Mouse (Mus musculus): ENCODE measurements around the gene Sun2.
A peak's percentile ranks its signal among the peaks of the same experiment; 100 is the strongest.

Gene Sun2

DNA sequence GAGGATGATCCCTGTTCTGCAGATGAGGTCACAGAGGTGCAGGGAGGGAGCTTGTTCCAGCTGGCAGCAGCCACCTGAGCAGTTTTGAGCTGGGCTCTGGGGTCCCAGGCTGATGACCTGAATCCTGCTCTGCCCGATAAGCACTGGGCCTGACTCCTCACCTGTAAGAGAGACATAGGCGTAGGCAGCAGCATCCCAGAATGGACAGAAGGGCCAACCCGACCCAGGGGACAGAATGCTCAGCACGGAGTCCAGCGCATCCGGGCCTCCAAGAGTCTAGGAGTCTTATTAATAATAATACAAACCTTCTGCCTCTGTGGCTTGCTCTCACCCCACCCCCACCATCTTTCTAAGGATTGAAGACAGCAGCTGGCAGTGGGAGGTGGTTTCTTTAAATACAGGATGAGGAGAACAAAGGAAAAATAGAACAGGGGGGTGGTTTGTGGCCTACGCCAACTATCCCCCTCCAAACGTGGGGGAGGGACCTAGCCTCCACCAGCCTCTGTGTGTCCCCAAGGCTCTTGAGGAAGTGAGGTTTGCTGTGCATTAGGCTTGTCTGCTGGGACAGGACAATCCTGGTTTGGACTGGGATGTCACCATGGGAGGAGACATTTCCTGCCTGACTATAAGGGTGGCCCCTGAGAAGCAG, 13.8 kb upstream of the Sun2 start:
- DNase-seq (ENCODE audit: low spot score) = no peak

DNA sequence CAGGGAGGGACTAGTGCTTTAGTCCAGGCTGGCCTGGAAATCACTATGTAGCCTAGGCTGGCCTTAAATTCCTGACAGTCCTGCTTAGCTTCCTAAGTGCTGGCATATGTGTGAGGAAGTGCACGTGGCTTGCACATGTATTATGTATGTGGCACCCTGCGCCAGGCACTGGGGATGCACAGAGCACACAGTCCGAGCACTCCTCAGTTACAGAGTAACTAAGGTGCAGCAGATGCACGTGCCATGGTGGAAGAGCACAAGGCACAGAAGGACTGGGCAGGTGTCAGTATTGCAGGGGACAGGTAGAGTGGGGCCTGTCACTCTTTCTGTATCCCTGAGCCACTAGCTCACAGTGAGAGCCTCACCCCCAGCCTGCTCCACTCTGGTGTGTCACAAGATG, 12.8 kb upstream of the Sun2 start:
- DNase-seq (ENCODE audit: low spot score) = no peak

DNA sequence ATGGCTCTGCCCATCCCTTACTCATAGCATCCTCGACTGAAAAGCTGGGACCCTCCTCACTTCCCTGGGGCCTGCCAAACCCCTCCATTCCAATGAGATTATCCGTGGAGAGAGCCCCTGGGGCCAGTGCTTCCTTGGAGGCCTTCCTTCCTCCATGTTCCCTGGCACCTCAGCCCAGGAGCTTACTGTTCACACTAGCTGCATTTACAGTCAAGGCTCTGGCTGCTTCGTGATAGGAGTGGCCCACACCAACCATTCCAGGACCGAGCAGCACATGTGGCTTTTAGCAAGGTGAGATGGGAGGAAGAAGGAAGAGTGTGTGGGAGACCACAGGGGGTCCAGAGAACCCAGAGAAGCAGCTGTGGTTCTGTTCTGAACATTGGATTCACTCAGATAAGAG, 11.5 kb upstream of the Sun2 start:
- DNase-seq (ENCODE audit: low spot score) = no peak

DNA sequence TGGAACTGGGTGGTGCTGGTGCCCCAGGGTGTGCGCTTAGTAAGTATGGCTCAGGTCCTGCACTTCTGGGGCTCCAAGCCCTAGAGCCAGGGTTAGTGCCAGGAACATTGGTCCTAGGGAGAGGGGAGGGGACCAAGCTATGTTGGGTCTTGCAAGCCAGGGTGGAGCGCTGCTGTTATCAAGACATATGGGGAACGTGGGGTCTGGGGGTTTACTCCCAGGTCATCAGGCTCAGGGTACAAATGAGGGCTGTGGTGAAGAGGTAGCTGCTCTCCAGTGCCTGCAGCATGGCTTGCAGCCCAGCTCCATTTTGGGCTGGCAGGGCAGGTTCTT, 11.1 kb upstream of the Sun2 start:
- no peak for DNase-seq (ENCODE audit: low spot score)

DNA sequence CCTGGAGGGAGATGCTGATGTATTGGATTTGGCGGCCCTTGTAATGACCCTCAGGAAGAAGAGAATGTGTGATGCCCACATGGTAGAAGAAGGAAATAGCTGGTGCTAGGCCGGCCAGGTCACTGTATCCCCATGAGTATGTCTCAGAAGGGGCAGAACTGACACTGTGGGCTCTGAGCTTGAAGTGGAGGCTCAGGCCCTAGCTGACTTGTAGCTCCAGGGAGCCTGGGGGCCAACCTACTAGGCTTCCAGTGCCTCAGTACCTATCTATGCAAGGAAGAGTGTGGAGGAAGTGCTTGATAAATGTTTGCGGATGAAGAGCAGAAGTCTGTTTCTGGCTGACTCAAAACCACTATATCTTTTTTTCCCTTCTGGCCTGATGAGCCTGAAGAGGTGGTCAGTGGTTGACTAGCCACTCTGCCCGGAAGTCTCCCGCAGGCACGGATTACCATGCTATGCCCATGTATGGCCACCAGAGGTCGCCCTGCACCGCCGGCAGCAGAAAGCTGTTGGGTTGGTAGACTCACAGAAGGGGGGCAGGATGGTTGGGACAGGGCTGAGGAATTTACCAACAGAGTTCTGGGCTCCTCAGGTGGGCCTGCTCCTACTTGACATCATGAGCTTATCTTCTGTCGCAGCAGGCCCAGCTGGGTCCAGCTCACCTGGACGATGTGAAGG, 10.5 kb upstream of the Sun2 start:
- peak; percentile 77 for DNase-seq (ENCODE audit: low spot score)

DNA sequence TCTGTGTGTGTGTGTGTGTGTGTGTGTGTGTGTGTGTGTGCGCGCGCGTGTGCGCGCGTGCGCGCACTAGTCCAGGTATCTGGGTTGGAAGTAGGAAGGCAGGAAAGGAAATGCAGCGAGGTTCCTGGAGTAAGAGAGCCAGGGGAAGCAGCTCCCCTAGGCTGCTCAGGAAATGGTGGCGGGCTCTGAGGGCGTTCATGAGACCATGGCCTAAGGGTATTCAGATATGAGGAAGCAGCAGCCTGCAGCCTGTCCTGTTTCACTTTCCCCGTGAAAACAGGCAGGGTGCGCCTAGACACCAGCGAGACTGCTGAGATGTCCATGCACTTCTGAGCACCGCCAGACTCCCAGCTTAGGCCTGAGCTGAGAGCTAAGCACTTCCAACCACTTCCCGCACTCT, 9.4 kb upstream of the Sun2 start:
- DNase-seq (ENCODE audit: low spot score) = no peak

DNA sequence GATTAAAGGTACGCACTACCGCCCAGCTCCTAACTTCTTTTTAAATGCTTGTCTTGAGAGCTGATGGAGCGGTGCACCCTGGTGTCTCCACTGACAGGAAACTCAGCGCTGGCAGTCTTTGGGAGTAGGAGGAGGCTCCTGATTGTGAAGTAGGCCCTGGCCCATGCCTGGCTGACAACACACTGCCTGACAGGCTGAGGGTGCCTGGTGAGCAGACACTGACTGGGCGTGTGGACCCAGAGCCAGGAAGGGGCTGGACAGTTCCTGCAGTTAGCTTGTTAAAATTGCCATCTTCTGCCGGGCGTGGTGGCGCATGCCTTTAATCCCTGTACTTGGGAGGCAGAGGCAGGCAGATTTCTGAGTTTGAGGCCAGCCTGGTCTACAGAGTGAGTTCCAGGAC, 7.9 kb upstream of the Sun2 start:
- DNase-seq (ENCODE audit: low spot score) = no peak

DNA sequence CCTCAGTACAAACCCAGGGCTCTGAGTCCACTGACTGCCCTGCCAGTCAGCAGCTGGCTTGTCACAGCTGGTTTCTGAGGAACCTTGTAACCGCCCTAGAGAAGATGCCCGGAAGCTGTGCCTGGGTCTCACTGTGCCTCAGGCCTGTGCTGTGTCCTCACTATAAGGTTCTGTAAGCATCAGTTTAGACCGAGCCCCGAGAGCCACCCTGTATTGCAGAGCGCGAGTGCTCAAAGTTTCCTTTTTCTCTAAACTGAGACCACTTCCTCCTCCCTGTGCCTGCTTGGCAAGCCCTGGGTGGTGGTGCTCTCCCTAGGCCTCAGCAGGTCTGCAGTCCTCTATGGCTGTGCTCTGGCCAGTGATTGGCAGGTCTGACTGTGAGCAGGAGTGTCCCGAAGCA, 6.8 kb upstream of the Sun2 start:
- no peak for DNase-seq (ENCODE audit: low spot score)

DNA sequence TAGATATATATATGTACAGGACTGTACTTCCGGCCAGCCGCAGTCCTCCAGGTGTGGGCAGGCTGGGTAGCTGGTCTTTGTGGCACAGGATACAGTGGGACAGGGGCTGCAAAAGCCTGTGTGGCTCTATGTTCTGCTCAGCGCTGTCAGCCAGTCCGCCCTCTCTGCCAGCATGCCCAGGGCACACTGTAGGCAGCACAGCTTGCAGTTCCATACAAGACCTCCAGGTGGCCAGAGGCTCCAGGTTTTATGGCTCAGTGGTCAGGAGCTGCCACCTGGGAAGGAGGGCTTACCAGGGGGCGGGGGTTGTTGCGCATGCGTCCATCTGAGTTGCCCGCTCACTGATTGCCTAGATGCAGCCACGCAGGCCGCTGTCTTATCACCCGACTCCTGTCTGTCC, 5.7 kb upstream of the Sun2 start:
- no peak for DNase-seq (ENCODE audit: low spot score)

DNA sequence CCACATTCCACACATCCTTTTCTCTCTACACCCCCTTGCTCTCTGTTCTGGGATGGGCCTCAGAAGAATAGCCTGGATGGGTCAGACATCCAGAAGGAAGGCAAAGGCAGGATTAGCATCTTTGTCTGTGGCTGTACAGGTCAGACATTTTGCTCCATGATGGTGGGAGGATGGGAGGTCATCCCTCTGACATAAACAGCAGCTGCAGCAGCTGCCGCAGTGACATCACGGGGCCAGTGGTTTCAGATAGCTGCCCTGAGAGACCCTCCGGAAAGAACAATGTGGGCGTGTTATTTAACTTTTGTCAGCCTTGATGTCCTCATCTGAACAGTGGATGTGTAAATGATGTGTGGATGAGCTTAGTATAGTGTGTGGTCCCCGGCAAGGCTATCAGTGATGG, 3.5 kb upstream of the Sun2 start:
- no peak for DNase-seq (ENCODE audit: low spot score)

DNA sequence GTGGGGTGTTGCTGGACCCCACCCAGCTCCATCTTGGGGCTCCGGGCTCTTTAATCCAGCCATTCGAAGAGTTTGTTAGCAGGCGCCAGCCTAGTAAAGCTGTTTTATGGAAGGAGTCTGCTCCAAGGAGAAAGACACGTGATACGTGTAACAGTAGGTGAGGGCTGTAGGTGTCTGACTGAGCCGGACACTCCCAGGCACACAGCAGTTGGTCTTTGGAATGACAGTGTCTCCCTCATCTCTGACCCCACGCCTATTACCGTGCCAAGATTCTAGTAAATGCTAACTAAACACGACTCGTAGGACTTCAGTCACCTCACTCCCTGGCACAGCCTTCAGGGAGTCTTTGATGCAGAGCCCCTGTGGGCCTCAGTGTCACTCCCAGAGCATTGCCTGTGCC, 3.0 kb upstream of the Sun2 start:
- no peak for DNase-seq (ENCODE audit: low spot score)

DNA sequence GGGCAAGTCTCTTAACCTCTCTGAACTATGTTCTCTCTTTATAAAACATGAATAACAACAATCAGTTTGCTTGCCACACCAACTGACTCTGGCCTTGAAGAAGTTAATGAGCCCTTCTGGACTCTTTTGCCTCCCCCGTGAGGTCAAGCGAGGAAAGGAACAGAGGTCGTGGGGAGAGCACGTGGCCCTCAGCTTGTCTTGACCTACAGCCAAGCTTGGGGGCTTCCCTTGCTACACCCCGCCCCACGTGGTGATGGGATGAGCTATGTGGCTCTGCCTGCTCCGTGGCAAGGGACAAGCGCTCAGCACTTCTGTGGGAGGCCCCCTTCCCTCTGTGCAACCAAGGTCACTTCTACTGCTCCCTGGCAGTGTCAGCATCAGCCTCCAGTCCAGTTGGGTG, 2.4 kb upstream of the Sun2 start:
- no peak for DNase-seq (ENCODE audit: low spot score)

DNA sequence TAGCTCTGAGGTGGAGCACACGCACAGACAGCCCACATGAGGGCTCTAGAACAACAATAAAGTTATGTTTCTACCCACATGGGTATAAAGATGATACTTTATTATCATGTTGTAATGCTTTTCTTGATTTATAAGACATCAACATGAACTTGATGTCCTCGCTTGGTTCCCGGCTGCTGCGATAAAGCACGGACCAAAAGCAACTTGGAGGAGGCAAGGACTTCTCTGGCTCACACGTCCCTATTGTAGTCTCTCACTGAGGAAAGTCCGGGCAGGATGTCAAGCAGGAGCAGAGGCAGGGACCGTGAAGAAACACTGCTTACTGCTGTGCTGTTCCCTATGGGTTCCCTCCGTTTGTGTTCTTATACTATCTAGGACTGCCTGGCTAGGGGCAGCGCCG, 1.7 kb upstream of the Sun2 start:
- DNase-seq (ENCODE audit: low spot score) = no peak

DNA sequence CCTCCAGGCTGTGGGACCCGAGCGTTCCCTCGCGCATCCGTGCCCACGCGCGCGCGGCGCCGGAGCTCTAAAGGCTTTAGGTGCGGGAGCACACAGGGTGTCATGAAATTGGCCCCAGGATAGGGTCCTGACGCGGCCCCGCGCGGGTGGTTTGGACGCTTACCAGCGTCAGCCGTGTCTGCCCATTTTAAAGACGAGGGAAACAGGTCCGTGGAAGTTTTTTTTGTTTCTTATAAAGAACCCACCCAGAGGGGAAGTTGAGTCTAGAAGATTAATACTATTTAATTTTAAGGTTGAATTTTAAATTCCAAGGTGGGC, 329 bp upstream of the Sun2 start:
- DNase-seq (ENCODE audit: low spot score) = no peak

DNA sequence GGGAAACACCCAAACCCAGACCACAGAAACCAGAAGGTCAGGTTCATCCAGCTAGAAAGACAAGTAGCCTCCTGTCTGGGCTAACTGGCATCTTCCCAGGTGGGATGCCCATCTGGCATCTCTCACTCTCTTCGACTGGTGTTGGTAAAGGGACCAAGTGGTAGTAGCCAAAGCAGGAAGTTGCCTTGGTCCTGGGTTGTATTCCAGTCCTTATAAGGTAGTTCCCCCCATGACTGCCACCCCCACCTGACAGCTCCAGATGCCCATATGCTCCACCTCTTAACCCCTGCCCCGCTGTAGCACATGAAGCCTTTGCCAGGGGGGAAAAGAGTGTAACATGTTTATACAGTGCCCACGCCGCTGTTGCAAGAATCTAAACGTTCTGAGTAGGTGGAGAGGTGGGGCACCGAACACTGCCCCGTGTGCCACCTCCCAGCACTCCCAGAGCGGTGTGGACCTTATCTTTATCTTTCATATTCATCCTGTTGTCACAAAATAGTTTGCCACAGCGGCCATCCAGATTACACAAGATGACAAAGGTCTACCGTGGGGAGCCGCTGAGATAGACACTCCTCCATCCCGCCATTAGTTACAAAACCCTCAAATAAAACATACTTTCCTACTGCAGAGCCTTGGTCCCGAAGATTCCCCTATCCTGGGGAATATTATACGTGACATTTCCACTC, 1.0 kb downstream of the Sun2 start:
- DNase-seq (ENCODE audit: low spot score) = no peak

DNA sequence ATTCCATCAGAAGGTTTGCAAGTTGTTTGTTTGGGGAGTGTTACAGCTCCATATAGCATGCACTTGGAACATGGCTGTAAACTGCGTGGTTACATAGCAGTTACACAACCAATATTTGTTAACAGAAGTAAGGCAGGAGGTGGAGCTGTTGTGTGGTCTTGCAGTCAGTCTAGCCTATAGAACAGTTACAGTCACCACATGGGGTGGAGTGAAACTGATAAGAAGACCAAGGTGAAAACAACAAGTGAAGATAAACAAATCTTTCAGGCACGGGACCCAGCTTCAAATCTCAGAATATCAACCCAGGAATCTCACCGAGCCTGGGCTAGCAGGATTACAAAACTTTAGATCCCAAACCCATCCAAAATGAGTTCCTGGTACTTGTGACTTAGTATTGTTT, 1.6 kb downstream of the Sun2 start:
- no peak for DNase-seq (ENCODE audit: low spot score)

DNA sequence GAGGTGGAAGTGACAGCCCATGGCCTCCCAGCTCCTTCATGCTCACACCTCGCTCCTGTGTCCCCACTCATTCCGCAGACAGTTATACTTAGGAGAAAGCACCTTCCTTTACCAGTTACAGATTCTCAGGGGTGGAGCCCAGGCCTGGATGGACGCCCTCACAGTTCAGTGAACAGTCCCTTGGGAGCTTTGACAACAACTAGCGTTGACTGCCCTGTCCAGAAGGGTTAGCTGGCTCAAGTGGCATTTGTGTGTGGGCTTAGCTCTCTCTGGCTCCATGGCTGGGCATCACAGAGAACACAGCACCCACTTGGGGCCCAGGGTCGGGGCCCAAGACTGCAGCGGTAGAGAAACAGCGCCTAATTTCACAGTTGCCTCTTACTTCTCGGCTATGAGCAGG, 8.0 kb downstream of the Sun2 start:
- DNase-seq (ENCODE audit: low spot score) = no peak

DNA sequence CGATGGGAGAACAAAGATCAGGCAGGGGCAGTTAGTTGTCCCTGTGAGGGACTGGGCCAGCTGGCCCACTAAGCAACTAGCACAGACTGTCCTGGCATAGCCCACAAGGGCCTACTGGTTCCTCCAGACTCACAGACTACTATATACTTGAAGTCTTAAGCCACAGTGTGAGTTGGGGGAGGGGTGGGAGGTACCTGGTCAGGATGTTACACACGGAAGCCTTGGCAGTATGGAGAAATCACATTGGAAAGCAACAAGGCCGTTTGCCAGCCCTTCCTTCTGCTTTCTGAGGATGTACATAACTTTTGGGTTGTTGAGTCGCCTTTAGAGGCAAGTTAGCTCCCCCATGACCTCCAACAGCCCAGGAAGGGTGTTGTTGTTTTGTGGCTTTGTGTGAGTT, 8.7 kb downstream of the Sun2 start:
- no peak for DNase-seq (ENCODE audit: low spot score)

DNA sequence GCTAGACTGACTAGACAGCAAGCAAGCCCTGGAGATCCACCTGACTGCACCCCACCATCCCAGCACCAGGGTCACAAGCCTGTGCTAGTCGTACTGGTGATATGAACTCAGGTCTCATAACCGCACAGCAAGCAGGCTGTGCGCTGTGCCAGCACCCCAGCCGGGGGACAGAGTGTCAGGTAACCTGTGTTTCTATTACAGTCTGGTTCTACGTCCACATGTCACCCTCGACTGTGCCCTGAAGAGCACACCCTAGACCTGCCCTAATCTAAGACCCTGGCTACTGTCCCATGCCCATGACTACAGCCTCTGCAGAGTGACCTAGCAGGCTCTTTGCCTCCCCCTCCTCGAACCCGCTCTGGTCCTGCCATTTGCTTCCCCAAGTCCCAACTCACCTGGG, 9.1 kb downstream of the Sun2 start:
- no peak for DNase-seq (ENCODE audit: low spot score)

DNA sequence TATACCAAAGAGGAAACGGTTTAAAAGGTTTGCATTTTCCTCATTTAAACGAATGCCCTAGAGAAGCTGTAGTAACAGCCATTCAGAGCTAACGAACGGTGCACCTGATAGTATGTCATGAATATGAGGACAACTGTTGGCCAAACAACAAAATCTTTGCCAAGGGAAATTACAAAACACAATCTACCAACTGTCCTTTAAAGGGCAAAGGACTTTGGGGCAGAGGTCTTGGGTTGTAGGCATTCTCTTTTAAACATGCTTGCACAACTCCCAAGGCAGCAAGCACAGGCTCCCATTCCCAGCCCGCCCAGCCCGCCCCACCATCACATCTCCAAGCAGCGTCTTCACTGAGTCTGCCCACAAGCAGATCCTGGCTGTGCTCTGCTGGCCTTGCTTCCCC, 10.8 kb downstream of the Sun2 start:
- no peak for DNase-seq (ENCODE audit: low spot score)

DNA sequence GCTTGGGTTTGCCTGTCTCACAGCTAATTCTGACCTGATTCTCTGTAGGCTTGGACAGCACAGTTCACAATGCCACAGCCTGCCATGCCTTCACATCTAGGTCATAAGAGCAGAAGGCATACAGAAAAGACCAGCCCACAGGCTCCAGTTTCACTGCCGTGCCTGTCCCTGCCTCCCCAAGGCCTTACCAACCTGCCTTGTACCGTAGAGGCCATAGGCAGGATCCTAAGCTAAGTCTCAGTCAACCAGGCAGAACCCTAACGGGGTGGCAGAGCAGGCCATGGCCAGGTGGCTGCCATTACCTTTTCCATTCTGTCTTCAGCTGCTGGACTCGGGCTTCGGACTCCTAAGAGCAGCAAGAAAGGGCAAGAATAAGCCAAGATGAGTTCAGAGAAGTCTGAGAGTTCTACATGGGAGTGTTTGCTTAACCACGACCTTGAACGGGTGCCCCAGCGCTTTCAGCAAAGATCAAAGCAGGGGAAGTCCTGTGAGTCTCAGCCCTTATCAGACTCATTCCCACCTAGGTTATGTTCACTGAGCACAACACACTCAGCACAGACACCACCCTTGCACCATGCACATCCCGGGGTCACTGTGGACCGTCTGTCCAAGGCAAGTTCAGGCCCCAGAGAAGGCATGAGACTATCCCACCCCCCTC, 13.5 kb downstream of the Sun2 start:
- DNase-seq (ENCODE audit: low spot score) = no peak

DNA sequence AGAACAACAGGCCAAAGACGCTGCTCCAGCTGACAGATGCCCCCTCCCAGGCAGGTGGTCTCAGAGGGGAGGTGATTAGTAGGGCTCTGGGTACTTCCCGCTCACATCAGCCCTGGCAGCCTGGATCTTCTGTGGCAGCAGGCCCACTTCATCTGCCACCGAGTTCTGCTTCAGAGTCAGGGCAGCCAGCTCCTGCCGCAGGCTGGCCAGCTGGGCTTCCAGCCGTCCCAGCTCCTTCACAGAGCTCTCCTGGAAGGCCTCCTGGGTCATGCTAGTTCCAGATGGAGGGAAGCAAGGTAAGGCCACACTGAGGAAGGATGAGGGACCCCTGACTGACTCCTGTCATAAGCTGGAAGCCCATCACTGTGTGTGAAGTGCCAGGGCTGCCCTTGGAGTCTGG, 14.0 kb downstream of the Sun2 start:
- DNase-seq (ENCODE audit: low spot score) = no peak

DNA sequence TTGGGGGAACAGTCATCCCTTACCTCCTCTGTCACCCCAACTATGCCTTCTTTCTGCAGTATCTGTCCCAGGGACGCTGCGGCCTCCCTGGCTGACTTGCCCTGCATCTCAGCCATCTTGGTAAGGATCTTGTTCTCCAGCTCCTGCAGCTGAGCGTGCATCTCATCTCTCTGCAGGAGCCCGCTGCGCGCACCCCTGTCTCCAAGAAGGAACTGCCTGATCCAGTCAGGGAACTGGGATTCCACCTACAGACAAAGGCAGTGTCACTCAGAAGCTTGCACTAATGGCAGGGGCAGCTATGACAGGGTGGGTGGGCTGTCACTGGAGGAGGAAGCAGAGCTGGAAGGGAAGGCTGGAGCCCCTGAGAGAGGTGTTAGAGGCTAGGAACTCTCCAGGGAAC, 14.5 kb downstream of the Sun2 start:
- DNase-seq (ENCODE audit: low spot score) = no peak
